Mouse (Mus musculus) ES-E14 (cell line): ENCODE results near the gene Colgalt2. TPM values are rescaled to one million over a fixed set of nuclear protein-coding genes. Genes with fewer than 3 reads are reported as not detected.

Experiments used
- DNase-seq: peaks from one replicate; pipeline ENCODE4 v3.0.0-alpha.2; 2013; ENCODE audit warnings: low read depth, low spot score
- H3K27ac ChIP-seq: 2 replicates; pipeline ENCODE4 v1.5.1; 2012; ENCODE audit warnings: low read depth, mild to moderate bottlenecking, low read length, moderate library complexity, mixed read lengths; ENCODE audit not compliant: poor library complexity, insufficient read depth, severe bottlenecking
- H3K36me3 ChIP-seq: 2 replicates; pipeline ENCODE4 v1.6.1; 2012; ENCODE audit warnings: mild to moderate bottlenecking, low read length, moderate library complexity, mixed read lengths; ENCODE audit not compliant: control insufficient read depth, poor library complexity, insufficient read depth, severe bottlenecking
- H3K4me1 ChIP-seq, 2 experiments: fragments of 150-350 bp in 1 of 2; sonication (generic) in 1 of 2; 2 replicates each; pipeline ENCODE4 v1.6.1; 2012; ENCODE audit warnings: low read length in 2 of 2, mild to moderate bottlenecking in 1 of 2, mixed read lengths in 1 of 2; ENCODE audit not compliant: control insufficient read depth in 2 of 2, insufficient read depth in 2 of 2, poor library complexity in 1 of 2
- H3K4me3 ChIP-seq, 2 experiments: fragments of 150-350 bp in 1 of 2; sonication (generic) in 1 of 2; 2 replicates each; pipeline ENCODE4 v1.5.1; 2012; ENCODE audit warnings: low read length in 2 of 2, low read depth in 1 of 2, mild to moderate bottlenecking in 1 of 2, mixed read lengths in 1 of 2; ENCODE audit not compliant: insufficient read depth in 1 of 2, poor library complexity in 1 of 2, severe bottlenecking in 1 of 2
- H3K9ac ChIP-seq: 2 replicates; pipeline ENCODE4 v1.6.1; 2012; ENCODE audit warnings: low read depth, mild to moderate bottlenecking, low read length, mixed read lengths; ENCODE audit not compliant: poor library complexity, insufficient read depth, severe bottlenecking
- H3K9me3 ChIP-seq: fragments of 150-350 bp; sonication (generic); 2 replicates; pipeline ENCODE4 v1.6.1; 2012; ENCODE audit warnings: low read depth, mild to moderate bottlenecking, low read length; ENCODE audit not compliant: control insufficient read depth, insufficient read depth
- CHD2 ChIP-seq: IDR thresholded peaks from 2 replicates; pipeline ENCODE4 v1.6.1; 2014; ENCODE audit warnings: mild to moderate bottlenecking, low read depth, low read length, inconsistent platforms
- HCFC1 ChIP-seq: IDR thresholded peaks from 2 replicates; pipeline ENCODE4 v1.6.1; 2012; ENCODE audit warnings: low read length, inconsistent platforms, borderline replicate concordance; ENCODE audit not compliant: insufficient read depth
- MAFK ChIP-seq: IDR thresholded peaks from 2 replicates; pipeline ENCODE4 v1.6.1; 2014; ENCODE audit warnings: mild to moderate bottlenecking, low read depth, low read length, inconsistent platforms; ENCODE audit not compliant: insufficient read depth
- ZC3H11A ChIP-seq: IDR thresholded peaks from 2 replicates; pipeline ENCODE4 v1.6.1; 2012; ENCODE audit warnings: low read depth, mild to moderate bottlenecking, inconsistent platforms, low read length, borderline replicate concordance
- ZNF384 ChIP-seq: IDR thresholded peaks from 2 replicates; pipeline ENCODE4 v1.6.1; 2012; ENCODE audit warnings: low read depth, low read length, inconsistent platforms
- in situ Hi-C, 2 experiments: fragments of 600-800 bp; cut with MboI; formaldehyde crosslinking; loops; one replicate each; pipeline ENCODE4 v1.15.1; 2025; ENCODE audit warnings: low sequenced_read_pairs in 2 of 2, inconsistent platforms in 1 of 2; ENCODE audit not compliant: unreplicated experiment in 2 of 2
- total RNA-seq: library from RNA; depleted of rRNA; stranded (reverse); fragments of 300-350 nt; gene quantifications from 2 replicates; pipeline ENCODE4 v1.2.3, GENCODE M21; 2012

Colgalt2 gene
- total RNA-seq, 1 experiment = 0.13 TPM

DNA sequence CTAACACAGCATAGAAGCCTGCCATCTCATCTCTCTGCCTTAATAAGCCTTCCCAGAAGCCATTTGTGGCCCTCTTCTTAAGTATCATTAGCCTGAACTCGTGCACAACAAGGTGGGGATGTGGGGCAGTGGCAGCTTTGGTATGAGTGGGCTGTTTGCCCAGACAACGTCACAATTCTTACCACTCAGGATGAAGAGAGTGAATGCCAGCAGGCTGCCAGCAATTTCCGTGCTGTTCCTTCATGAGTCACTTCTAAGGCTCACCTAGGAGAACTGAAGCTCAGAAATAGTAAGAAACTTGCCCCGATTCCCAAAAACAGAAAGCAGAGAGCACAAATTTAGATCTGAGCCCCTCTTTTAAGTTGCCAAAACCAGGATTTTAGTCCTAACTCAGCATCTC lies 39.8 kb downstream of the Colgalt2 start:
- Histone ChIP-seq H3K4me3 (no peak overlapping the region), H3K36me3 (no peaks in the 10 kb centered on the region), H3K9ac (no peak overlapping the region), H3K9me3 (no peaks in the 10 kb centered on the region), H3K27ac (no peak overlapping the region), H3K4me1 (no peaks in the 10 kb centered on the region)
- in situ Hi-C loops = no loop called here
- no peak for DNase-seq
- TF ChIP-seq HCFC1 (no peak), CHD2 (no peak), MAFK (no peak), ZC3H11A (no peak), ZNF384 (no peak)

DNA sequence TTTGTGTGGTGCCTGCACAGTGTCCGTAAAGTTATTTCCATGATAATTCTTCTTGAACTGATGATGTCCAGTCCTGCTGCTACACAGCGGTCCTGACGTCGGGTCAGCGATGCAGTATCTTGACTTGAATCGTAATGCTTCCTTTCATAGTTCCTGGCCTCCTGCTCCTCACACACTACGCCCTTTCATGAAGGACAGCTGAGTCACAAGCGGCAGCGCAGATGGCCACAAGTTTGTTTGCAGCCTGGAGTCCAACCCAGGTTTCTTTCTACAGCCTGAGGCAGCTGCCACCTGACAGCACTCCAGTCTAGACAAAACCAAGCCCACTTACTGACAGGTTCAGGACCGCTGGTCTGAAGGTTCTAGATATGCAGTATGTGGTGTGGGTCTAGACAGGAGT lies 40.2 kb downstream of the Colgalt2 start:
- Histone ChIP-seq H3K27ac (no peak overlapping the region), H3K4me1 (no peaks in the 10 kb centered on the region), H3K4me3 (no peak overlapping the region), H3K36me3 (no peaks in the 10 kb centered on the region), H3K9me3 (no peaks in the 10 kb centered on the region), H3K9ac (no peak overlapping the region)
- DNase-seq = no peak
- TF ChIP-seq HCFC1 (no peak), MAFK (no peak), ZC3H11A (no peak), ZNF384 (no peak), CHD2 (no peak)
- in situ Hi-C loops = no loop called here

DNA sequence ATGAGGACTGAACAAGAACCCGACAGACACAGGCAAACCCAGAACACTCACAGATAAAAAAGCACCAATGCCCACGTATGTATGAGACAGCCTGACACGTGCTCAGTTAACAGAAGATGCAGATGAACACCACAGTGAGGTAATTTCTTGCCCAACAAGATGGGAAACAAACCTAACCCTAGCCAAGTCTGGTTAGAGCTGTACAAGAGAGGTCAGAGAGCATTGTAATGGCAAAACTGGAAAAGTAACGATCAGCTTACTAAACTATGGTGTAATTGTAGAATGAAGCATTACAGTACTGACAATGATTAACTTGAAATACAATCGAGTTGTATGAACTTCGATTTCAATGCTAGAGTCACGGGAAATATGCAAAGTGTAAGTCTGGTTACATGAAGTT lies 45.0 kb downstream of the Colgalt2 start:
- no peak overlapping the region for H3K27ac ChIP-seq
- H3K4me3 ChIP-seq = no peak overlapping the region
- no peaks in the 10 kb centered on the region for H3K4me1 ChIP-seq
- TF ChIP-seq HCFC1 (no peak), ZC3H11A (no peak), CHD2 (no peak), MAFK (no peak), ZNF384 (no peak)
- no peak for DNase-seq
- in situ Hi-C loops = no loop called here
- H3K9ac ChIP-seq = no peak overlapping the region
- no peaks in the 10 kb centered on the region for H3K9me3 ChIP-seq
- H3K36me3 ChIP-seq = no peaks in the 10 kb centered on the region

DNA sequence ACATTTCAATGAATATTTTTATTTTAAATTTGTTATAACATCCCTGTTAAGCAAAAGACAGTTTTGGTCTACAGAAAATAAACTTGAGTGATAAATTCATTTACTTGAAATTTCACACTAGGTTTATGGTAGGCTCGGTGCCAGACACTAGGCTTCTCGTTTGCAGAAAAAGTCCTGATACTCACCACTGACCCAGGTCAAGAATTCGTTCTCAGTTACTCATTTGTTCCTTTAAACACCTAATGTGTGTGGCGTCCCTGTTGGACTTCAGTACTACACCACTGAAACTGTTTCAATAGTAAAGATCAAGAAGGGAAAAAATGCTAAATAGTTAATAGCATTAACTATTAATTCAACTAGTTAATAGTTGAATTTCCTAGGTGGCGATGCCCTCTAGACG lies 46.3 kb downstream of the Colgalt2 start:
- Histone ChIP-seq H3K4me3 (no peak overlapping the region), H3K36me3 (no peaks in the 10 kb centered on the region), H3K9me3 (no peaks in the 10 kb centered on the region), H3K27ac (no peak overlapping the region), H3K4me1 (no peaks in the 10 kb centered on the region), H3K9ac (no peak overlapping the region)
- in situ Hi-C loops = no loop called here
- DNase-seq = no peak
- TF ChIP-seq CHD2 = no peak
- no peak for TF ChIP-seq ZC3H11A
- TF ChIP-seq HCFC1 = no peak
- no peak for TF ChIP-seq MAFK
- TF ChIP-seq ZNF384 = no peak

DNA sequence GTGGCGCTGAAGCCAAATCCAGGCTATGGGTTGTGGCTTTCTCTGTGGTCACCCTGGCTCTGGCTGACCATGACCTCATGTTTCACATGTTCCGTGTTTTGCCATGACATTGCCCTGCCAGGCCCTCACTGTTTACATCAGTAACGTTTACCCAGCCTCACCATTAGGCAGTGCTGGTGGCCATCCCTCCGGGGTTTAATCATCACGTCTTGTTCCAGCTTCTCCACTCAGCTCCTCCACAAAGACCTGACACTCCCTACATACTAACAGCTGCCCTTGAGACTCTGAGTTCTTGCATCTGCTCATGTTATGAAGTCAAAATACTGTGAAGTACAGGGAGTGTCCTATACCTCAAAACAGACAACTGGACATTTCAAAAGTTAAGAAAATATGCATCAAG lies 54.9 kb downstream of the Colgalt2 start:
- TF ChIP-seq ZC3H11A (no peak), MAFK (no peak), ZNF384 (no peak), HCFC1 (no peak), CHD2 (no peak)
- Histone ChIP-seq H3K36me3 (no peaks in the 10 kb centered on the region), H3K9ac (no peak overlapping the region), H3K9me3 (no peaks in the 10 kb centered on the region), H3K27ac (no peak overlapping the region), H3K4me1 (no peaks in the 10 kb centered on the region), H3K4me3 (no peak overlapping the region)
- DNase-seq = no peak
- in situ Hi-C loops = no loop called here
